Comparison of ENCODE assay signal across 22 mouse cellular contexts in the genomic region with DNA sequence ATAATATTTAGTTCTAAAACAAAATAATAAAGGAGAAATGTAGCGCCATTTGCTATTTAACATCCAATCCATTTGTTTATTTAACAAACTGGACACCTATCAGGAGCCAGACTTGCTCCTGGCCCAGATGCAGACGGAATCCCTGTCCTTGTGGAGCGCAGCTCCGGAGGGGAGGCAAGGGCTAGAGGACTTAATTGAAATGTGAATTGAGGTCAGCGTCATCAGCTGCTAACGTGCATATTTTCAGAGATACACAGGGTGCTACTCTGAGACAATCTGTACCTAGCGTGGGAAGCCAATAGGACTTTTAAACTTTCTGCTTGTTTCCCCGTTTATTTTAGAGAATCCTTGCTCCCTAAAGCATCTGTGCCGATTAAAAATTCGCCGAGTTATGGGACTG. TPM values are rescaled to one million over a fixed set of nuclear protein-coding genes. Genes with fewer than 3 reads are reported as not detected.
"Had no signal": no experiment of that assay in that cellular context is flagged by ENCODE, and none has a peak within 500 bp of the region (broad histone marks: within the 10 kb centered on the region; RNA-seq: fewer than 3 reads in every experiment).

No protein-coding gene starts in this region.

- ATAC-seq: midbrain, embryonic 16.5 days had no signal

- DNase-seq: kidney, postnatal 14 days; left cerebral cortex, postnatal 4 days; lung, embryonic 14.5 days; lung, postnatal 10 days; lung, postnatal 4 days; right cerebral cortex, adult 18-20 months; right cerebral cortex, postnatal 25 days; thymus, postnatal 36 days had no signal

RNA-seq across cellular contexts. Expression of a gene that starts 27.3 kb away (rescaled TPM):
- total RNA-seq: layer of hippocampus, adult 8-10 months; layer of hippocampus, postnatal 14 days; left cerebral cortex, adult 18-20 months; left cerebral cortex, postnatal 10 days; left cerebral cortex, postnatal 4 days; megakaryocyte, adult 5-6 weeks had no signal
- polyA plus RNA-seq: large intestine, adult 2 months; midbrain, embryonic 16.5 days; small intestine, adult 2 months had no signal

RNA-seq across cellular contexts. Expression of a gene that starts 42.3 kb away (rescaled TPM):
- total RNA-seq: layer of hippocampus, postnatal 14 days; left cerebral cortex, adult 18-20 months; left cerebral cortex, postnatal 10 days; left cerebral cortex, postnatal 4 days; megakaryocyte, adult 5-6 weeks had no signal
- polyA plus RNA-seq: large intestine, adult 2 months; limb, embryonic 13.5 days; liver, embryonic 11.5 days; midbrain, embryonic 10.5 days; midbrain, embryonic 16.5 days; neural tube, embryonic 13.5 days; small intestine, adult 2 months had no signal

RNA-seq across cellular contexts. Expression of a gene that starts 55.4 kb away (rescaled TPM):
- total RNA-seq: megakaryocyte, adult 5-6 weeks had no signal
- polyA plus RNA-seq: liver, embryonic 11.5 days; liver, embryonic 15.5 days; small intestine, adult 2 months; stomach, embryonic 16.5 days had no signal
